Mouse (Mus musculus): ENCODE measurements around the gene Trim66.

Gene Trim66

DNA sequence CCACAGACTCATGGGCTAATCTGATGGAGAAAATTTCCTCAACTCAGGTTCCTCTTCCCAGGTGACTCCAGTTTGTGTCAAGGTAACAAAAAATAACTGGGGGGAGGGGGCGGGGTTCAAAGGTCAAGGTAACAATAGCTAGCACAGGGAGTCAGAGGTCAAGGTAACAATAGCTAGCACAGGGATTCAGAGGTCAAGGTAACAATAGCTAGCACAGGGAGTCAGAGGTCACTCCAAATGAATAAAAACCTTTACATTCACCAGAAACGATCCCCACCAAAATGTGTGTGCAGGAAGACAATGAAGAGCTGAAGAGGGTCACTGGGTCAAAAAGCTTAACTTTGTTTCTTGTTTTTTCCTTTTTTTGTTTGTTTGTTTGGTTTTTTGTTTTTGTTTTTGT is 59.9 kb downstream of the Trim66 start:
- DNase-seq (ENCODE audit: low read depth) = no peak

DNA sequence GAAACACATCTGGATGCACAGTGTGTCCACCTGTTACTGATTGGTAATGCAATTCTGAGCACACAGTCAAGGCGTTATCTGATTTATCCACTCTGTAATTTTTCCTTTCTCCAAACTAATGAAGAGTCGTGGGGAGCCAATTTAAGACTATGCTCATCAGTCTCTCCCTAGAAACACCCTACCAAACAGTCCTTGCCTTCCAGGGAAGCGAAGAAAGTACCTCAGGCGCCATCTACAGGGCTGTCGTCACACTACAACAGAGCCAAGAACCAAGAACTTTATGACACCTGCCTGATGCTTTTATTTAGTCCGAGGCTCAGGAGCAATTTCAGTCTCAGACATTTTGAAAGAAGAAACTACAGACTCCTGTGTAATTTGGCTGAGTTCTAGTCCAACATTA is 62.9 kb downstream of the Trim66 start:
- no peak for DNase-seq (ENCODE audit: low read depth)

DNA sequence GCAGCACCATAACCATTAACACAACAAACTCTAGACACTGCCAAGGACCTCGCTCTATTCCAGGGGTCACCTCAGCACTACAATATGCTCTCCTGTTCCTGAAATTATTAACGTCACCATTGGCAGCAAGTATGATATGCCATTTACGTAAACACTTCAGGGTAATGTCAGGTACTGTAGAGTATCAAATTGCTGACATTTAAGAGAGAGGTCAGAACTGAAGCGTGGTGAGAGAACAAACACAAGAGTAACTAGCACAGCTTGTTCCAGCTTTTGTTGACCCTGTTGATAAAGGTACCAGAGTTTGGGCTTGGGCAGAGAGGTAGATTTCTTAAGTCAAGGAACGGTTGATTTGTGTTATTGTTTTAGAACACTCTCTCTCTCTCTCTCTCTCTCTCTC is 65.2 kb downstream of the Trim66 start:
- no peak for DNase-seq (ENCODE audit: low read depth)

DNA sequence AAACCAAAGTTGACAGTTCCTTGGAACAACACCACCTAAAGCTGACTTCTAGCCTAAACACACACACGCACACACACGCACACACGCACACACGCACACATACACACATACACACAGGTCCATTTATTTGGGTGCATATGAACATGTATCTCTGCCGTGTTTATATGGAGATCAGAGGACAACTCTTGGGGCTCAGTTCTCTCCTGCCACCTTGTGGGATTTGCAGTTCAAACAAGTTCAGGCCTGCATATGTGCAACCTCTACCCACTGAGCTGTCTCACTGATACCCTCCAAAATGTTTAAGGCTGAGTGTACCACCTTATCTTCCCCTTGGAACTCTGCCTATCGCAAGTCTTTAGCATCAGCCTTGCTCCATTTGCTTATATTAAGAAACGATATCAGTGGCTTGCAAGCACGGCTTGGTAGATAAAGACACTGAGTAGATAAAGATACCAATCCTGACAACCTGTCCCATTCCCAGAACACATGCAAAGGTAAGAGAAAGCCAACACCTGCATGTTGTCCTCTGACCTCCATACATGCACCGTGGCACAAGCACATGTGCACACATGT is 67.2 kb downstream of the Trim66 start:
- no peak for DNase-seq (ENCODE audit: low read depth)

DNA sequence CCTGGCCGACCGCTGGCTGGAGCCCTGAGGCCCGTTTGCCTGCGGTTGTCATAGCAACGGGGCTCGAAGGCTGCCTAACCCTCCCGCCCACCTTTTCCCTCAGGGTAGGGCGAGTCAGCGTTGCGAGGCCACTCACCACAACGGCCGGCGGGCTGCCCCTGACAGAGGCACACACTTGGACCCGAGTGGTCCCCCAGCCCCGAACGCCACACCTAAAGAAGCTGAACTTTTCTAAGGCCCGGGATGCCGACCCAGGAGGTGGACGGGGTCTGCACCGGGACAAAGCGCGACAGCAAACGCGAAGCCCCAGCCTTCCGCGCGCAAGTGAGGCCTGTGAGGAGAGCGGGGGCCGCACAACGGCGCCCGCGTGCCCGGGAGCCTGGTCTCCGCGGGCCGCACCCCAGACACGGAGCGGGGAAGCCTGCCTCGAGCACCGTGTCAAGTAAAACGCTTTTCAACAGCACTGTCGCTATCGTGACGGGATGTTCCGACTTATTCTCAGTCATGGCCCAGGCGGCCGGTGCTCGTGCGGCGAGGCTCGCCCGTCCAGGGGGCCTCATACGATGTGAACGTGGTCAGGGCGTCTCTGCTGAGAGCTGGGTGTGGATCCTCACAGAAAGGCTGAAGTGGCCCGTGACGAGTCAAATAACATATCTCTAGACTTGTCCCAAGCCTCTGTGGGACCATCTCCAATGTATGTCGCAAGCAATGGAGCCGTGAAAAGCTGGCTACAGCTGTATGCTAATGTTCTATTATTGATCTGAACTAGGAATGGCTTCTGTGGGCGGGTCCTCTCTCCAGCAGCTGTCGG is 68.9 kb downstream of the Trim66 start, which contains the start of gene Stk33:
TSS of gene Stk33 (minus strand) at position 301 of the 811 bp plus-strand sequence.
- DNase-seq (ENCODE audit: low read depth) = no peak

DNA sequence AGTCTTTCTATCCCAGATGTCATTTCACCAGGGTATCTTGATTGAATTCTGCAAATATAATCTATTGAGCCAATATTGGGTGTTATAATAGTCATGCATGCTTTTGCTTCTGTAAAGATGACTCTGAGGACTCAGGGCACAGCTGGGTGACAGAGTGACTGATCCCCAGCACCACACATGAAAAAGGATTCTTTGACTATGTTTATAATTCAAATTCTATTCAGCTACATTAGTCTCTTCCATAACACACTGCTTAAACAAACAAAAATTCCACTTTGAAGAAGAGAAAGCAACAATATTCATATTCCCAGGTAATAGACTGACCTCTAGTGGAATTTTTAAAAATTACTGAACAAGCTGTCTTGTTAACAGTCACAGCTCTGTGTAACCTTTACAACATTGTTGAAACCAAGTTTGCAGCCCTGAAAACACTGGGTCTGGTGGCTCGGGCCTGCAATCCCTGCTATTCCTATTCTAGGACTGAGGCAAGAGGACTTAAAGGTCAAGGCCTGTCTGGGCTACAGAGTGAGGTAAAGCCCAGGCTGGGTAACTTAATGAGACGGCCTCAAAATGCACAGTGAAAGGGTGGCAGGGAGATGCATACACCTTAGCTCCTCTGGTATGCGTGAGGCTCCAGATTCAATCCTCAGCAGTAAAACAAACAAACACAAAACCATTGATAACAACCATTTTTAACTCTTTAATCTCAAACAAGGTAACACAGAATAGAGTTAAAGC is 83.3 kb downstream of the Trim66 start:
- DNase-seq (ENCODE audit: low read depth) = no peak

DNA sequence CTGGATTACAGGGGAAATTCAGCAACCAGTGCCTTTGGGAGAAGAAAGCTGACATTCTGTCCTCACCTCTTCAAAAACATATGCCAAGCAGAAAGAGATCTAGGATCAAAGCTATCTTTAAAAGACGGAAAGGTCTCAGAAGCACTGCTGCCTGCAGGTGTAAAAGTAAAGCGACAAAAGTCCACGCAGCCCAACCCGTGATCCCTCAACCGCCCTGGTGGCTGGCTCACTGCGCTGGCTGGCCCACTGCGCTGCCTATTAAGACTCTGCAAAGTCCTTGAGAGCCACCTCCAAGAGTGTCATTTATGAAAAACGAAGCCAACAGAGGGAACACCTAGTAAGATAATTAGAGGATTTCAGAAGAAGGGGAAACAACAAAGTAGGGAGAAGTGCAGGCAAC is 85.1 kb downstream of the Trim66 start:
- DNase-seq (ENCODE audit: low read depth) = no peak

DNA sequence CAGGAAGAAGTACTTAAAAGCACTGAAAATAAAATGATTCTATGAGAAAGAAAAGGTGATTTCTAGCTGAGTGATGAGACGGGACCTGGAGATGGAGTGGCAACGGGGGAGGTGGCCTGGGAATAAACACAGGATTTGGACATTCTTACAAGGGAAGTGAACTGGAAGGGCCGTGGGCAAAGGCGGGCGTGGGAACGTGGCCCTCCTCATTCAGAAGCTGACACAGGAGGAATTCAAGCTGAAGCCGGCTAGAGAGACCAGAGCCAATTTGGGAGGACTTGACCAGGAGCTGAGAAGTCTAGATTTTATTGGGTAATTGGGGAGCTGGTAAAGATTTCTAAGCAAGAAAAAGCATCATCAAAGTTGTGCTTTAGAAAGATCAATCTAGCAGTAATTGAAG is 102.4 kb downstream of the Trim66 start:
- DNase-seq (ENCODE audit: low read depth) = no peak

DNA sequence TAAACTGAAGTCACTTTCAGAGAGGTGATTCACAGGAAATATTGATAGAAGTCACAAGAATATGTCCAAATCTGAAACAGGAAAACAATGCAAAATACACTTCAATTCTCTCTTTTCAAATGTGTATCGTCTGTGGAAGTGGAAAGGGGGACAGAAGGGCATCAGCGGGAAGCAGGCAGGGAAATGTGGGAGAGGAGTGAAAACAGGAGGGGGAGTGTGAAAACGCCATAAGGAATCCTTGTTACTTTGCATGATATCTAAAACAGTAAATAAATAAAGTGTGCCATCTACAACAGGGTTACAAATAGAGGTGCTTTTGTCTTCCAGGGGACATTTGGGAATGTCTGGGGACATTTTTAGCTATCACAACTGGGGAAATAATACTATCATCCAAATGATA is 108.6 kb downstream of the Trim66 start:
- no peak for DNase-seq (ENCODE audit: low read depth)

Measured in c-Kit-positive CD71-negative TER-119-negative erythroid progenitor cells, embryonic 14.5 days (primary cell).